Mouse (Mus musculus) cerebellum, adult (tissue): ENCODE data around the gene Pde10a.

ENCODE experiments used
- ATAC-seq: cut with Nextera tagmentation; 2 replicates; pipeline ENCODE4 v1.9.2; 2017; ENCODE audit warnings: mild to moderate bottlenecking, moderate library complexity, mixed read lengths; ENCODE audit not compliant: insufficient number of reproducible peaks, low FRiP score, low TSS enrichment

Gene Pde10a

GRCm38 (mm10) chr17:8915693-8916092 lies 390.5 kb downstream of the Pde10a start:
- no peak for ATAC-seq

DNA sequence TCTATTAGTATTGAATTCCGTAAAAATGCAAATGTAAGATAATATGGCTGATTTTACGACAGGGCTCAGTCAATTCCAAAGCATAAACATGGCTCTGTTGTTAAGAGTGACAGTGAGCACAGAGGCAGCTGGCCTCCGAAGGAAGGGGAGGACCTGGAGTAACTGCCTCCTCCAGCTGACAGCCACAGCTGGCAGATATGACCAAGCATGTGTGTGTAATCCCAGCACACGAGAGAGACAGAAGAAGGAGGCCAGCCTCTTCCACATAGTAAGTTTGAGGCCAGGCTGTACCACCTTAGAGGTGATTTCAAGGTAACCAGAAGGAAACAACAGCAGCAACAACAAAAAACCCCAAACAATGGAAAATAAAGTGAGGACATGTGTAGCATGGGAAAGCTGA lies 397.9 kb downstream of the Pde10a start:
- ATAC-seq, result no peak

DNA sequence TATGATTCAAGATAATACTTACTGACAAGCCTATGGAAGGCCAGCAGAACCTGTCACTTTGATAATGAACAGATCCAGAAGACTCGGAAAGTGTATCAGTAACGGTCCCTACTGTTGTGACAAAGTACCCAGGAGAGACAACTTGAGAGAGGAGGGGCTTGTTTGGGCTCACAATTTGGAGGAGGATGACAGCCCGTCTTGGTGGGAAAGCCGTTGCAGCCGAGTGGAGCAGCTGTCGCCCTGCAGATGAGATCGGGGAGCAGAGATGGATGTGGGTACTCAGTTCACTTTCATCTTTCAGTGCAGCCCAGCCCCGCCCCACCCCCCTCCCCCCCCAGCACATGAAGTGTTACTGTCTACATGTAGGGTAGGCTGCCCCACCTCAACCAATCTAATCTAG lies 398.6 kb downstream of the Pde10a start:
- no peak for ATAC-seq

- no peak for ATAC-seq
These were observed 400.7 kb downstream of the Pde10a start for GRCm38 (mm10) chr17:8925819-8926383.

DNA sequence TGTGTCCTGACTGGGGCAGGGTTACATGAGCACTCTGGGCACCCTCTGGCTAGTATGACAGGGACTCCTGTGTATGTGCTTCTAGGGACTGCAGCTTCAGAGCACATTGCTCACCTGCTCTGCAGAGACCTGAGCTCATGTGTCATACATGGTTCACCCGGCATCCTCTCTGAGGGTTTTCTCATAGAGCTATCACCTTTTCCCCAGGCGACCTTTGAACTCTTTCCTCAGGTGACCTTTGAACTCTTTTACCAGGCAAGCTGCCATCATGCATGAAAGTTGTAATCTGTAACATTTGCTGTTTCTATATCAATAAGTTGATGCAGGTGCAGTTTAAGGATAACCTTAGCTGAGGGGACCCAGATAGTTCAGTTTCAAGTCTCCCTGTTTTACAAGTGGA lies 403.4 kb downstream of the Pde10a start:
- no peak for ATAC-seq

GRCm38 (mm10) chr17:8929636-8930035 lies 404.5 kb downstream of the Pde10a start:
- ATAC-seq, result no peak

DNA sequence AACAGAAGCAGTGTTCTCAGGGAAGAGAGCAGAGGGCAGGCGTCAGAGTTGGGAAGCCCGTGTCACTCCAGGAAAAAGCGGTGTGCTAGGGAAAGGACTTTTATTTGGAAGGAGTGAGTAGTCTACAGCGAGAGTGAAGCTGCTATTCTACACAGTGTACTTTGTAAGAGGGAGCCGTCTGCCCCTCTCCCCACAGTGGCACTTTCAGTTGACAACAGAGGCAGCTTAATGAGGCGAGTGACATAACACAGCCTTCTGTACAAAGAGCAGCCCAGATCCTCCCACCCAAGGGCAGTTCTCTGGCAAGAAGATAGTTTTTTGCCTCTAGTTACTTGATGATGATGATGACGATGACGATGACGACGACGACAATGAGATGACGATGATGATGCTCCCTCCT lies 410.4 kb downstream of the Pde10a start:
- no peak for ATAC-seq

- no peak for ATAC-seq
These were observed 411.4 kb downstream of the Pde10a start for GRCm38 (mm10) chr17:8936603-8937002.

GRCm38 (mm10) chr17:8951588-8951987 lies 426.4 kb downstream of the Pde10a start:
- ATAC-seq, result no peak

GRCm38 (mm10) chr17:8952951-8953350 lies 427.8 kb downstream of the Pde10a start:
- no peak for ATAC-seq

DNA sequence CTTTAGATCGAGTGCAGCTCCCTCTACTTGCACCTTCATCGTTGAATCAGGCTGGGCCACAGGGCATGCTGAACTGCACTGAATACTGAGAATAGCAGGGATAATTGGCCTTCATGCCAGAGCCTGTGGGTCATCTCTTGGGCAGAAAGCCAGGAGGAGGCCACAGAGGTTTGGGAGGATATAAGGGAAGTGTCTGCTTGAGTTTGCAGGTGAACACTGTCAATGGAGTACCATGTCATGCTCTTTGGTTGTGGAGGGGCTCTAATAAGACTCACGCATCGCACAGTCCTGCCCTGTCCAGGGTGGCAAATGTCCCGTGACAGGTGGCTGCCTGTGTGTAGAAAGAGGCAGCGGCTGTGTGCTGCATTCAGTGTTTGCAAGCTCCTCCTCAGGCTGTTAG lies 433.0 kb downstream of the Pde10a start:
- ATAC-seq, result peak; percentile 66

DNA sequence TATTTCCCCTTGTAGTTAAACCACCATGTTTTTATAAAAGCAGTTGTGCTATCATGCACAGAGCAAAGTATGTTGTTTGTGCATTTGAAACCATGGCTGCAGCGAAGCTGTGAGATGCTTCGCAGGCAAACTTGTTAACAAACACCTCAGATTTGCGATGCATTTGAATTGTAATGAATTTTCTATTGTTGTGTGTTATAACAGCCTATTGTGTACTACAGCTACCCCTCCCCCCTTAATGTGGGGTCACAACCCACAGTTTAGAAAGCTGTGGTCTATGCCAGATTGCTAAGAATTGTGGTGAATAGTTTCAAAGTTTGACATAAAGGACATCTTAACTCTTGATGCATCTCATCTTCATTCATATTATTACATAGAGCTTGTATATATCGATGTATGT lies 435.2 kb downstream of the Pde10a start:
- no peak for ATAC-seq

GRCm38 (mm10) chr17:8961097-8961496 lies 435.9 kb downstream of the Pde10a start:
- ATAC-seq, result no peak

- ATAC-seq, result no peak
These were observed 436.5 kb downstream of the Pde10a start for GRCm38 (mm10) chr17:8961644-8962043.

GRCm38 (mm10) chr17:8965177-8965576 lies 440.0 kb downstream of the Pde10a start:
- ATAC-seq, result no peak

GRCm38 (mm10) chr17:8972152-8972854 lies 447.1 kb downstream of the Pde10a start:
- no peak for ATAC-seq

- ATAC-seq, result peak; percentile 59; the same call in 1 of the 2 replicates
These were observed 448.2 kb downstream of the Pde10a start for GRCm38 (mm10) chr17:8973331-8973730.

DNA sequence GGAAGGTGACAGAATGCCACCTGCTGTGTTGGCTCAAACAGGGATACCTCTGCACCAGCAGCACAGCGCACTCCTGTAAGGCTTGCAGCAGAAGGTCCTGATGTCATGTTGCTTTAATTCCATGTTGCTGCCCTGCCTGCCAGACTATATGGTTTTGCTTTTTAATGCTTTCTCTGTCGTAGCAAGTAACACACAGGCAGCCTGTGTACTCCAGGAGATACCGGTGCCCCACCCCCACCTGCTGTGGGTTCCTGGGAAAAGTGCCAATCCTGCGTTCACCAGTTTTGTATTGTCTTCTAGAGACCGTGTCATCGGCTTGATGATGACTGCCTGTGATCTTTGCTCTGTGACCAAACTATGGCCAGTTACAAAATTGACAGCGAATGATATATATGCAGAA lies 449.3 kb downstream of the Pde10a start:
- ATAC-seq, result peak; percentile 59; the same call in 1 of the 2 replicates

- ATAC-seq, result no peak
These were observed 449.7 kb downstream of the Pde10a start for GRCm38 (mm10) chr17:8974823-8975397.

GRCm38 (mm10) chr17:8976745-8977144 lies 451.6 kb downstream of the Pde10a start:
- ATAC-seq, result no peak

- no peak for ATAC-seq
These were observed 452.1 kb downstream of the Pde10a start for GRCm38 (mm10) chr17:8977271-8977670.

- no peak for ATAC-seq
These were observed 458.4 kb downstream of the Pde10a start for GRCm38 (mm10) chr17:8983576-8983975.
